Mouse (Mus musculus): ENCODE measurements around the gene Klf4. TPM values are rescaled to one million over a fixed set of nuclear protein-coding genes. Genes with fewer than 3 reads are reported as not detected.
A peak's percentile ranks its signal among the peaks of the same experiment; 100 is the strongest.

Klf4 gene
- 5.7 and 6.6 TPM in 2 replicates for polyA plus RNA-seq (2014; fragmentation: Nextera tagmentation; extraction: Ambion mirVana)

DNA sequence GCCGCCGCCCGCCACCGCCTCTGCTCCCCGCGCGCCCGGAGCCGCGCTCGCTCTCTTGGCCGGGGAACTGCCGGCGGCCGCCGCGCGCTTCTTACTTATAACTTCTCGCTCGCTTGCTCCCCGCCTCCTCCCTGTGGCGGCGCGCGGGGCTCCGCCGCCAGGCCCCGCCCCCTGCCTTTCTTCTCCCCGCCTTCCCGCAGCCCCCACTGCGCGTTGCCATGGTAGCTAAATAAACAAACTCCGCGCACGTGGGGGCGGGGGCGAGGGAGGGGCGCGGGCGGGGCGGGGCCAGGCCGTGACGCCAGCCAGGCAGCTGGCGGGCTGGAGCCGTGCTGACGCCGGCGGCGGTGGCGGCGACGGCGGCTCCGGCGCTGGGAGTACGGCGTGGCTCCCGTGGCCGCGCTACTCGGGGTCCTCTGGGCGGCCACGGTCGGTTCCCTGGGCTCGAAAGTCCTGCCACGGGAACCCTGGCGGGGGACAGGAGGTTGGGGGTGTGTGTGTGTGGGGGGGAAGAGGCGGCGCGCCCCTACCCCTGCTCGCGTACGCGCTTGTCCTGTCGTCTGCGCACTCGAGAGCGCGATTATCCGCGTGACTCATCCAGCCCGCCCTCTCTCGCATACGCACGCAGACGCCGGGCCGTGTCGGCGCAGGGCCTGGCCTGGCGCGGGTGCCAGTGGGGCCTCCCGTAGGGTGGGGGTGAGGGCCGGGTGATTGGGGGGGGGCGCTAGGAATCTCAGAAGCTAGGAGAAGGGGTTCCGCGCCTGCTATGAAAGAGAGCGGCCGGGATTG, at the start of gene Klf4:
TSS of gene Klf4 (minus strand) at position 60 of the 789 bp plus-strand sequence.
- Histone ChIP-seq H3K27me3 (ENCODE audit: control insufficient read depth, insufficient read depth, low read length) (peaks cover 16% of the 10 kb centered on the region), H3K4me2 (ENCODE audit: low read depth, low read length) (peak within 1 kb of the TSS; percentile 94), H3K36me3 (replicated peaks; ENCODE audit: control insufficient read depth, insufficient read depth, low read depth, low read length) (no peaks in the 10 kb centered on the region), H3K27ac (replicated peaks; ENCODE audit: low read depth, low read length) (peak within 1 kb of the TSS; percentile 62), H3K4me3 (ENCODE audit: low read depth, low read length) (peak within 1 kb of the TSS; percentile 67), H3K9me3 (replicated peaks; ENCODE audit: control insufficient read depth, low read length) (no peaks in the 10 kb centered on the region), H3K9ac (replicated peaks; ENCODE audit: low read length) (peak within 1 kb of the TSS; percentile 73), H3K4me1 (ENCODE audit: control insufficient read depth, insufficient read depth, low read length) (0 out of 2 replicates have a peak, but pooled peaks cover 3% of the 10 kb centered on the region)
- ATAC-seq (replicated peaks; ENCODE audit: insufficient number of reproducible peaks, low FRiP score, low TSS enrichment, low read depth) = peak; percentile 90
- peak; percentile 93 for DNase-seq (ENCODE audit: low spot score)
- WGBS = under 1% methylated on average over 52 of the region's 99 CpGs

DNA sequence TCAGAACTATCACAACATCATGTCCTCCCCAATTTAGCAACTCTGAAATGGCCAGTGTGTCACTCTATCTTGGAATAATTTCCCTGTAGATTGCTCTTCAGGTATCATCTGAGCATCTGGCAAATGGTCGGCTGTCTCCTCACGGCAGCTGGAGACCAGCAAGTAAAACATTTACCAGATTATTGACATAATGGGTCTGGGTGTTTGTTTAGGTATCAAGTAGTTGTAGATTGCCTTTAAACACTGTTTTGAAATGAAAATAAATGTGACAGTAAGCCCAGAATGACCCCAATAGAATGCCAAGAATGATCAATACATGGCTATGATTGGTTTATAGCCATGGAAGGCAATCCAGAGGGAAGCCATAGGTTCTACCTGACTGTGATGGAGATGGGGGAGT, 39.2 kb upstream of the Klf4 start:
- WGBS = 82% methylated on average over 2 of the region's 2 CpGs
- DNase-seq (ENCODE audit: low spot score) (no peak), ATAC-seq (replicated peaks; ENCODE audit: insufficient number of reproducible peaks, low FRiP score, low TSS enrichment, low read depth) (no peak)
- Histone ChIP-seq H3K4me2 (ENCODE audit: low read depth, low read length) (no peak overlapping the region), H3K27ac (replicated peaks; ENCODE audit: low read depth, low read length) (no peak overlapping the region), H3K36me3 (replicated peaks; ENCODE audit: control insufficient read depth, insufficient read depth, low read depth, low read length) (no peaks in the 10 kb centered on the region), H3K9ac (replicated peaks; ENCODE audit: low read length) (no peak overlapping the region), H3K4me1 (ENCODE audit: control insufficient read depth, insufficient read depth, low read length) (no peaks in the 10 kb centered on the region), H3K27me3 (ENCODE audit: control insufficient read depth, insufficient read depth, low read length) (no peaks in the 10 kb centered on the region), H3K9me3 (replicated peaks; ENCODE audit: control insufficient read depth, low read length) (no peaks in the 10 kb centered on the region), H3K4me3 (ENCODE audit: low read depth, low read length) (no peak overlapping the region)

DNA sequence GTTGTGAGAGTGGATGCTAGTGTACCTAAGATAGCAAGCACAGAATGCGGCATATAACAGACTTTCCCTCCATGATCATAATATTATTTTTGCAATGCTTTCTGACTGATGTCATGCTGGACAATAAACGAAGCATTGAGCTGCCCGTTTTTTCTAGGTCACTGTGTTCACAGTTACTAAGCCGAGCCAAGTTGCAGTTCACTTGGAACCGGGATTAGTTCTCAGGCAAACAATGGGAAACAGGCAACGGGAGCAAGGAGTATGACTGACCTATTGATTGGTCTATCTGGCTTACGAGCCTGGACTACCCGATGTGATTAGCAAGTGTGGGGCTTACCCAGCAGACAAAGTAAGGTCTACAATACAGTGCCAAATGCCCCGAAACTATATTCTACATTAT, 35.7 kb upstream of the Klf4 start:
- WGBS = 70% methylated on average over 9 of the region's 9 CpGs
- H3K4me1 ChIP-seq (ENCODE audit: control insufficient read depth, insufficient read depth, low read length) = no peaks in the 10 kb centered on the region
- DNase-seq (ENCODE audit: low spot score) = no peak
- ATAC-seq (replicated peaks; ENCODE audit: insufficient number of reproducible peaks, low FRiP score, low TSS enrichment, low read depth) = no peak
- H3K27ac ChIP-seq (replicated peaks; ENCODE audit: low read depth, low read length) = no peak overlapping the region
- H3K4me2 ChIP-seq (ENCODE audit: low read depth, low read length) = no peak overlapping the region
- H3K36me3 ChIP-seq (replicated peaks; ENCODE audit: control insufficient read depth, insufficient read depth, low read depth, low read length) = no peaks in the 10 kb centered on the region
- H3K9ac ChIP-seq (replicated peaks; ENCODE audit: low read length) = no peak overlapping the region
- no peaks in the 10 kb centered on the region for H3K9me3 ChIP-seq (replicated peaks; ENCODE audit: control insufficient read depth, low read length)
- no peaks in the 10 kb centered on the region for H3K27me3 ChIP-seq (ENCODE audit: control insufficient read depth, insufficient read depth, low read length)
- no peak overlapping the region for H3K4me3 ChIP-seq (ENCODE audit: low read depth, low read length)

DNA sequence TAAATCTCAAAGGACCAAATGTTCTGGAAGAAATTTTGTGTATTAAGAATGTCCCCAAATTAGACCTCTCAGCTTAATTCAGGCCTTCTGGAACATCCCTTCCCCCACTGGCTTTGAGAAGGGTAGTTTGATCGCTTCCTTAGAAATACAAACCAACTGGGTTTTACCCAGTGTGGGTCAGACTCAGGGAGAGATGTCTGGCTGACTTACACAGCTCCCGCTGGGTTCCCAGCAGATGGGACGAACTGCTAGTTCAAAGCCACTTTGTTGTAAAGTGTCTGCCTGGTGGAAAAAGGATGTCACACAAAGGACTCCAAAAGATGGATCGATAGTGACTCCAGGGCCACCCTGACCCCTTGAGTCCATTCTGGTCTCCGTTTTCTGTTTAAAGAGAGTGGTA, 35.3 kb upstream of the Klf4 start:
- H3K9me3 ChIP-seq (replicated peaks; ENCODE audit: control insufficient read depth, low read length) = no peaks in the 10 kb centered on the region
- H3K4me3 ChIP-seq (ENCODE audit: low read depth, low read length) = no peak overlapping the region
- 56% methylated on average over 5 of the region's 5 CpGs for WGBS
- H3K9ac ChIP-seq (replicated peaks; ENCODE audit: low read length) = no peak overlapping the region
- no peaks in the 10 kb centered on the region for H3K36me3 ChIP-seq (replicated peaks; ENCODE audit: control insufficient read depth, insufficient read depth, low read depth, low read length)
- H3K4me2 ChIP-seq (ENCODE audit: low read depth, low read length) = no peak overlapping the region
- no peaks in the 10 kb centered on the region for H3K27me3 ChIP-seq (ENCODE audit: control insufficient read depth, insufficient read depth, low read length)
- no peak for ATAC-seq (replicated peaks; ENCODE audit: insufficient number of reproducible peaks, low FRiP score, low TSS enrichment, low read depth)
- no peak overlapping the region for H3K27ac ChIP-seq (replicated peaks; ENCODE audit: low read depth, low read length)
- DNase-seq (ENCODE audit: low spot score) = peak; percentile 42
- no peaks in the 10 kb centered on the region for H3K4me1 ChIP-seq (ENCODE audit: control insufficient read depth, insufficient read depth, low read length)

DNA sequence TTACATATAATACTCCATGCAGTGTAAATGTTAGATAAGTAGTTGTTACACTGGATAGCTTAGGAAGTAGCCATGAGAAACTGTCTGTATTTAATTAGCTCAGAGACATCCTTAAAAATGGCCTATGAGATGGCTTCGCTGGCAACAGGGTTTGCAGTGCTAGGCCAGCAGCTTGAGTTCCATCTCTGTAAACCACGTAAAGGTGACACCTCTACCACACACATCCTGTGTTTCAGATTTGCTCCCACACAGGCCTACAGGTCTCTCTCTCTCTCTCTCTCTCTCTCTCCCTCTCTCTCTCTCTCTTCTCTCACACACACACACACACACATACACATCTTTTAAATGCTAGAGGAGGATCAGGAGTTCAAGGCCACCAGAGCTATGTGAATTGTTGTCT, 32.1 kb upstream of the Klf4 start:
- no peak for ATAC-seq (replicated peaks; ENCODE audit: insufficient number of reproducible peaks, low FRiP score, low TSS enrichment, low read depth)
- 69% methylated on average over 2 of the region's 2 CpGs for WGBS

DNA sequence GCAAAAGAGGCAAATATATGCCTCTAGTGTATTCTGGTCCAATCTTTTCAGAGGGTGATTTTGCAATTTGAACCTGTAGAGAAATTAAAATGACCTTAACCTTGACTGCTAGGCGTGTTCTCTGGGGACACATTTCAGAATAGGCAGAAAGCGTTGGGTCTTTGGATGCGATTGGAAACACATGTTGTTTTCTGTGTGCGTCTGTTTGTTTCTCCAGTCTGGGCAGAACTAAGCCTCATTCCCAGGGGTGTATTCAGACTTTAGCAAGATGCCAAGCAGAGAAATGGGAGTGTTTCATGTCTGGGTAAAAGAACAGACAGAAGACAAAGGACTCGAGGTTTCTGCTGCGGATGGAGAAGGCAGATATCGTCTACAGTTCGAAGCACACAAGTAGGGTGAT, 30.8 kb upstream of the Klf4 start:
- no peak for ATAC-seq (replicated peaks; ENCODE audit: insufficient number of reproducible peaks, low FRiP score, low TSS enrichment, low read depth)

More for the DNA sequence above, 32.1 kb upstream of the Klf4 start:
- Histone ChIP-seq H3K4me2 (ENCODE audit: low read depth, low read length) (no peak overlapping the region), H3K4me3 (ENCODE audit: low read depth, low read length) (no peak overlapping the region), H3K27ac (replicated peaks; ENCODE audit: low read depth, low read length) (no peak overlapping the region), H3K36me3 (replicated peaks; ENCODE audit: control insufficient read depth, insufficient read depth, low read depth, low read length) (no peaks in the 10 kb centered on the region), H3K4me1 (ENCODE audit: control insufficient read depth, insufficient read depth, low read length) (no peaks in the 10 kb centered on the region), H3K27me3 (ENCODE audit: control insufficient read depth, insufficient read depth, low read length) (no peaks in the 10 kb centered on the region), H3K9ac (replicated peaks; ENCODE audit: low read length) (no peak overlapping the region), H3K9me3 (replicated peaks; ENCODE audit: control insufficient read depth, low read length) (no peaks in the 10 kb centered on the region)
- DNase-seq (ENCODE audit: low spot score) = no peak

DNA sequence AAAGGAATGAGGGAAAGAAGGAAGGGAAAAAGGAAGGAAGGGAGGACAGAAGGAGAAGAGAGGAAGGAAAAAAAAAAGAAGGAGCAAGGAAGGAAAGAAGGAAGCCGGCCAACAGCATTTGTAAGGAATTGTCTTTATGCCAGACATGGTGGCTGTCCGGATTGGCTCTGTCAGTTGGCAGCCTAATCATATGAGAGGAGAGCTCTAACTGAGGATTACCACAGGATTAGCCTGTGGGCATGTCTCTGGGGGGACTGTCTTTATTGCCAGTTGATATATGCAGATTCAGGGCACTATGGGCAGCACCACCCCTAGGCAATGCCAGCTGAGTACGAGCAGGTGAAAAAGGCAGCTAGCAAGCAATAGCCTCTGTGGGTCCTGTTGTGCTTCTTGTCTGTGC, 29.8 kb upstream of the Klf4 start:
- Histone ChIP-seq H3K9me3 (replicated peaks; ENCODE audit: control insufficient read depth, low read length) (no peaks in the 10 kb centered on the region), H3K27me3 (ENCODE audit: control insufficient read depth, insufficient read depth, low read length) (no peaks in the 10 kb centered on the region), H3K27ac (replicated peaks; ENCODE audit: low read depth, low read length) (no peak overlapping the region), H3K9ac (replicated peaks; ENCODE audit: low read length) (no peak overlapping the region), H3K4me1 (ENCODE audit: control insufficient read depth, insufficient read depth, low read length) (no peaks in the 10 kb centered on the region), H3K36me3 (replicated peaks; ENCODE audit: control insufficient read depth, insufficient read depth, low read depth, low read length) (no peaks in the 10 kb centered on the region), H3K4me3 (ENCODE audit: low read depth, low read length) (no peak overlapping the region), H3K4me2 (ENCODE audit: low read depth, low read length) (no peak overlapping the region)
- 72% methylated on average over 3 of the region's 3 CpGs for WGBS
- DNase-seq (ENCODE audit: low spot score) = no peak
- ATAC-seq (replicated peaks; ENCODE audit: insufficient number of reproducible peaks, low FRiP score, low TSS enrichment, low read depth) = no peak

More for the DNA sequence above, 30.8 kb upstream of the Klf4 start:
- Histone ChIP-seq H3K9ac (replicated peaks; ENCODE audit: low read length) (no peak overlapping the region), H3K27me3 (ENCODE audit: control insufficient read depth, insufficient read depth, low read length) (no peaks in the 10 kb centered on the region), H3K9me3 (replicated peaks; ENCODE audit: control insufficient read depth, low read length) (no peaks in the 10 kb centered on the region), H3K36me3 (replicated peaks; ENCODE audit: control insufficient read depth, insufficient read depth, low read depth, low read length) (no peaks in the 10 kb centered on the region), H3K4me3 (ENCODE audit: low read depth, low read length) (no peak overlapping the region), H3K27ac (replicated peaks; ENCODE audit: low read depth, low read length) (no peak overlapping the region), H3K4me2 (ENCODE audit: low read depth, low read length) (no peak overlapping the region), H3K4me1 (ENCODE audit: control insufficient read depth, insufficient read depth, low read length) (no peaks in the 10 kb centered on the region)
- DNase-seq (ENCODE audit: low spot score) = peak; percentile 71
- 40% methylated on average over 8 of the region's 8 CpGs for WGBS

DNA sequence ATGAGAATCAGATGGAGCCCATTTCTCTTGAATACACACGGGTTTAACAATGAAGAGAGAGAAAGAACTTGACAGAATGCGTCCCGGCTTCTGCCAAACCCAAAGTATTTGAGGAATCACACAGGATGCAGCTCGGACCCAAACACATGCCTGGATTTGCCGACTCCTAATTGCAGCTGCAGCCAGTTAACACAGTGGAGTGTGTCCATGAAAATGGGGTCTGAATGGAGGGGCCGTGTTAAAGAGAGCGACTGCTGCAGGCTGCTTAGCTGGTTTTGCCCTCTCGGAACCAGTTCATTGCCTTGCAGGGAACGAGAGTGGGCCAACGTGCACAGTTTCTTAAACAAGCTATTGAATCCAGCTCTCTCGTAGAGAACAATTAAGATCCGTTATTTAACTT, 14.6 kb upstream of the Klf4 start:
- H3K27ac ChIP-seq (replicated peaks; ENCODE audit: low read depth, low read length) = no peak overlapping the region
- DNase-seq (ENCODE audit: low spot score) = no peak
- no peaks in the 10 kb centered on the region for H3K36me3 ChIP-seq (replicated peaks; ENCODE audit: control insufficient read depth, insufficient read depth, low read depth, low read length)
- H3K9me3 ChIP-seq (replicated peaks; ENCODE audit: control insufficient read depth, low read length) = no peaks in the 10 kb centered on the region
- WGBS = 60% methylated on average over 12 of the region's 12 CpGs
- no peaks in the 10 kb centered on the region for H3K27me3 ChIP-seq (ENCODE audit: control insufficient read depth, insufficient read depth, low read length)
- H3K4me3 ChIP-seq (ENCODE audit: low read depth, low read length) = no peak overlapping the region
- no peak for ATAC-seq (replicated peaks; ENCODE audit: insufficient number of reproducible peaks, low FRiP score, low TSS enrichment, low read depth)
- H3K4me1 ChIP-seq (ENCODE audit: control insufficient read depth, insufficient read depth, low read length) = no peaks in the 10 kb centered on the region
- H3K9ac ChIP-seq (replicated peaks; ENCODE audit: low read length) = no peak overlapping the region
- H3K4me2 ChIP-seq (ENCODE audit: low read depth, low read length) = no peak overlapping the region
